Mouse (Mus musculus) spleen, postnatal 10 days (tissue): ENCODE data around the gene Senp1.

ENCODE experiments used
- DNase-seq, 2 experiments: peaks; one replicate each; pipeline ENCODE4 v3.0.0; 2021 to 2022; ENCODE audit warnings: low spot score in 2 of 2

Gene Senp1

GRCm38 (mm10) chr15:98093121-98094011 lies at the start of gene Senp1:
Senp1 (minus strand) TSS chr15:98093744.
- peak; percentile 87 to 89 for DNase-seq

GRCm38 (mm10) chr15:98142515-98142914 lies 49.0 kb upstream of the Senp1 start:
- DNase-seq, result no peak

GRCm38 (mm10) chr15:98140809-98141208 lies 47.3 kb upstream of the Senp1 start:
- no peak for DNase-seq

GRCm38 (mm10) chr15:98139763-98140162 lies 46.2 kb upstream of the Senp1 start:
- DNase-seq, result no peak

DNA sequence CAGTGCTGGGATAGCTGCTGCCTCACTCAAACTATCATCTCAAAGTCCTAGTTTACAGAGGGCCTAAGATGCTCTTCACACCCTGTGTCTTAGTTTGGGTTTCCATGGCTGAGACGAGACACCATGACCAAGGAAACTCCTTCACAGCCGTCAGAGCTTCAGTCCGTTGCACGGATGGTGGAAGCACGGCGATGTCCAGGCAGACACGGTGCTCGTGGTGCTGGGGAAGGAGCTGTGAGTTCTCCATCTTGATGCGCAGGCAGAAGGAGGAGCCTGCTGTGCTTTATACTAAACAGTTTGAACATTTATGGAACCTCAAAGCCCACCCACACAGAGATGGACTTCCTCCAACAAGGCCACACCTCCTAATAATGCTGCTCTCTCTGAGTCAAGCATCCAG lies 43.3 kb upstream of the Senp1 start:
- DNase-seq, result no peak

GRCm38 (mm10) chr15:98135671-98136070 lies 42.1 kb upstream of the Senp1 start:
- no peak for DNase-seq

GRCm38 (mm10) chr15:98134666-98135065 lies 41.1 kb upstream of the Senp1 start:
- DNase-seq, result no peak

- DNase-seq, result no peak
Measured at GRCm38 (mm10) chr15:98134034-98134433, 40.5 kb upstream of the Senp1 start.

DNA sequence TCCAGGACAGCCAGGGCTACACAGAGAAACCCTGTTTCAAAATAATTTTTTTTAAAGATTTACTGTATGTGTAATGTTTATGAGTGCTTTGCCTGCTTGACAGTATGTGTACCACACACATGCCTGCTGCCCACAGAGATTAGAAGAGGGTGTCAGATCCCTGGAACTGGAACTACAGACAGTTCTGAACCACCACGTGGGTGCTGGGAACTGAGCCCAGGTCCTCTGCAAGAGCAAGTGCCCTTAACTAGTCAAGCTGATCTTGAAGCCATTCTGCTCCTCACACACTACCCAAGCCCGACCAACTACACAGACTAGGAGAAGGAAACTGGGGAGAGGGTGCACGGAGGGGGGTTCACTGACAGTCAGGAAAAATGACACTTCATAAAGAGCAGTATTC lies 39.9 kb upstream of the Senp1 start:
- DNase-seq, result no peak

GRCm38 (mm10) chr15:98131942-98132655 lies 38.6 kb upstream of the Senp1 start:
- DNase-seq, result no peak

DNA sequence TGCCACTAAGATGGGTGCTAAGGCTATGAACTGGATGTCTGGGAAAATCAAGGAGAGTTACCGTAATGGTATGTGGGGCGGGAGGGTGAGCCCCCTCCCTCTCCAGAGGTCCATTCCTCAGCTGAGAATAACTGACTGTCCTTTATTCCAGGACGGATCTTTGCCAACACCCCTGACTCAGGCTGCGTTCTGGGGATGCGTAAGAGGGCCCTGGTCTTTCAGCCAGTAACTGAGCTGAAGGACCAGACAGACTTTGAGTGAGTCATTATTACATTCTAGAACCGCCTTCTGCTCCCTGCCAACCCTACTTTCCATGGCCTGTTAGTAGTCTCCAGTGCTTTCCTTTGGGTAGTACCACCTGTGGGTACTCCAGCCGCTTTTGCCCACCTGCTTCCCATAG lies 37.9 kb upstream of the Senp1 start:
- DNase-seq, result no peak

DNA sequence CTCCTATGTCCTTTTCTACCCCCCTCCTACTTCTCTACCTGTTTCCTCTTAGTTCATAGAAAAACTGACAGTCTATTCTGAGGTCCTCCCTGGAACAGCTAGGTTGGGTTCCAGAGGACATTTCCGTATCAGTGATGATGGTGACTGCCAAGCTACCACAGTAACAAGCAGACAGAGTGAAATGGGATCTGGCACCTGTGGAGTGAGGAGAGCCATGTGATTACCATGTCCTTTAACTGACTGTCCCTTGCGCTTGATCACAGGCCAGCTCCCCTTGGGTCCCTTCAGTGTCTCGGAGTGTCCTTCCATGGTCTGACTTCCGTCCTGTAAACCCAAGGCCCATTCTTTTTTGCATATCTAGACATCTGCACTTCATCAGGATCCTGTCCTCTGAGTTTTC lies 37.5 kb upstream of the Senp1 start:
- no peak for DNase-seq

- no peak for DNase-seq
Measured at GRCm38 (mm10) chr15:98120831-98121230, 27.3 kb upstream of the Senp1 start.

- no peak for DNase-seq
Measured at GRCm38 (mm10) chr15:98119363-98119762, 25.8 kb upstream of the Senp1 start.

GRCm38 (mm10) chr15:98116287-98116686 lies 22.7 kb upstream of the Senp1 start:
- no peak for DNase-seq

- DNase-seq, result no peak
Measured at GRCm38 (mm10) chr15:98115779-98116163, 22.2 kb upstream of the Senp1 start.

- no peak for DNase-seq
Measured at GRCm38 (mm10) chr15:98114852-98115778, 21.6 kb upstream of the Senp1 start.

- DNase-seq, result no peak
Measured at GRCm38 (mm10) chr15:98114098-98114851, 20.7 kb upstream of the Senp1 start.

GRCm38 (mm10) chr15:98111791-98112190 lies 18.2 kb upstream of the Senp1 start:
- peak in 1 of 2 experiments; percentile 27 for DNase-seq

GRCm38 (mm10) chr15:98108297-98109152 lies 15.0 kb upstream of the Senp1 start:
- peak; percentile 56 to 77 for DNase-seq
